Mouse (Mus musculus): ENCODE measurements around the gene Sugct.

Sugct gene

GRCm38 (mm10) chr13:17296460-17296859 lies 398.9 kb downstream of the Sugct start:
- no peak for DNase-seq (ENCODE audit: low spot score)

- no peak for DNase-seq (ENCODE audit: low spot score)
These were observed 404.3 kb downstream of the Sugct start for GRCm38 (mm10) chr13:17291057-17291456.

- no peak for DNase-seq (ENCODE audit: low spot score)
These were observed 407.0 kb downstream of the Sugct start for GRCm38 (mm10) chr13:17288377-17288776.

- DNase-seq (ENCODE audit: low spot score): no peak
These were observed 449.4 kb downstream of the Sugct start for GRCm38 (mm10) chr13:17245936-17246335.

GRCm38 (mm10) chr13:17216524-17216923 lies 478.8 kb downstream of the Sugct start:
- DNase-seq (ENCODE audit: low spot score): no peak

GRCm38 (mm10) chr13:17212681-17213080 lies 482.7 kb downstream of the Sugct start:
- DNase-seq (ENCODE audit: low spot score): no peak

- DNase-seq (ENCODE audit: low spot score): no peak
These were observed 505.1 kb downstream of the Sugct start for GRCm38 (mm10) chr13:17190180-17190762.

- DNase-seq (ENCODE audit: low spot score): no peak
These were observed 510.1 kb downstream of the Sugct start for GRCm38 (mm10) chr13:17185253-17185652.

GRCm38 (mm10) chr13:17165917-17166316 lies 529.4 kb downstream of the Sugct start:
- DNase-seq (ENCODE audit: low spot score): no peak

- no peak for DNase-seq (ENCODE audit: low spot score)
These were observed 530.6 kb downstream of the Sugct start for GRCm38 (mm10) chr13:17164721-17165120.

GRCm38 (mm10) chr13:17146441-17146992 lies 548.8 kb downstream of the Sugct start:
- no peak for DNase-seq (ENCODE audit: low spot score)

GRCm38 (mm10) chr13:17116073-17116472 lies 579.3 kb downstream of the Sugct start:
- DNase-seq (ENCODE audit: low spot score): no peak

GRCm38 (mm10) chr13:17102372-17102771 lies 593.0 kb downstream of the Sugct start:
- DNase-seq (ENCODE audit: low spot score): no peak

- no peak for DNase-seq (ENCODE audit: low spot score)
These were observed 608.8 kb downstream of the Sugct start for GRCm38 (mm10) chr13:17086547-17086946.

- no peak for DNase-seq (ENCODE audit: low spot score)
These were observed 609.2 kb downstream of the Sugct start for GRCm38 (mm10) chr13:17086146-17086545.

- no peak for DNase-seq (ENCODE audit: low spot score)
These were observed 610.2 kb downstream of the Sugct start for GRCm38 (mm10) chr13:17084946-17085852.

- no peak for DNase-seq (ENCODE audit: low spot score)
These were observed 613.7 kb downstream of the Sugct start for GRCm38 (mm10) chr13:17081618-17082017.

- DNase-seq (ENCODE audit: low spot score): no peak
These were observed 629.8 kb downstream of the Sugct start for GRCm38 (mm10) chr13:17065552-17065951.

GRCm38 (mm10) chr13:17056650-17057049 lies 638.7 kb downstream of the Sugct start:
- no peak for DNase-seq (ENCODE audit: low spot score)

GRCm38 (mm10) chr13:17043426-17044224 lies 651.7 kb downstream of the Sugct start:
- no peak for DNase-seq (ENCODE audit: low spot score)

- DNase-seq (ENCODE audit: low spot score): no peak
These were observed 653.0 kb downstream of the Sugct start for GRCm38 (mm10) chr13:17042332-17042731.

- no peak for DNase-seq (ENCODE audit: low spot score)
These were observed 655.6 kb downstream of the Sugct start for GRCm38 (mm10) chr13:17039727-17040126.
